ENCODE assay signal across 16 mouse cellular contexts in the genomic region with DNA sequence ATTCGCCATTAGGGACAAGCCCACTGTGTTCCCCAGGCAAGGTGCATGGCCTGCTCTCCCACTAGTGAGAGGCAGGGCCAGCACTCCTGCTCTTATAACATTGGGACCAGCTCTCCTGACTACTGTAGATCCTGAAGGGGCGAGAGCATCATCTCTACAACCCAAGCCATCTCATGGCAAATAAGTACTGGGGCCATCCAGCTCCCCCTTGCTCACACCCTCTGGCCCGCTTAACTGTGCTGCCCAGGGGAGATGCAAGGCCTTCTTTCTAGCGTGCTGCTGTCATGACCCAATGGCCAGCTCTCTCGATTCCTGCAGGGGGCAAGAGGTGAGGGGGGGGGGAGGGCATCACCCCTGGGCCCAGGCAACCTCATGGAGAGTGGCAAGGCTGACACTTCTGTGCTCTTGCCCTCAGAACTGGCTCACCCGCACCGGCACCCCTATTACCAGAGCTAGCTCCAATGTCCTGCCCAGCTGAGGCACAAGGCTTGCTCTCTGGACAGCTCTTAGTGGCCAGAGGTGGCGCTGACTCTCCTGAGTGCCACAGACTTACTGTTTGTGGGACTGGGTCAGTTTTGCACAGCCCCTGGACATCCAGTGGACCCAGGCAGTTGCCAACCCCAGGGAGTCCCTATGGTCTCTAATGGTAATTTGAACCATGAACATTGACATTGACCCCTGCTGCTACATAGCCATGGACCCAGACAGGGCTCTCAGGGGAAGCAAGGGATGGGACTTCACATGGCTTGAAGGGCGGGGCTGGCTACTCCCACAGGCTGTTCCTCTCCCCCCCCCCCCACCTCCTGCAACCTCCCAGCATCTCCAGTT.
DNase-seq lines count a peak whose midpoint lies in the region; ATAC-seq and TF ChIP-seq lines count a peak whose summit lies in the region.
"Had no signal": no experiment of that assay in that cellular context is flagged by ENCODE, and none has a peak within 500 bp of the region (broad histone marks: within the 10 kb centered on the region; RNA-seq: fewer than 3 reads in every experiment).

No protein-coding gene starts in this region.

- DNase-seq in heart, adult 11 months = peak; percentile 78
- DNase-seq in heart, embryonic 10.5 days (ENCODE audit: low spot score) = no peak
- no peak for DNase-seq in stomach, postnatal 0 days (ENCODE audit: low spot score)
- DNase-seq in midbrain, embryonic 10.5 days (ENCODE audit: low spot score) = peak; percentile 12
- no peak for DNase-seq in thymus, postnatal 4 days
- no peak for DNase-seq in T-cell, adult 2 months (ENCODE audit: low spot score)
- DNase-seq in adrenal gland, adult 2 months = no peak
- DNase-seq: cerebellum, adult 9-11 months; heart, adult 18-20 months; kidney, adult 11 months; lung, postnatal 4 days had no signal

- no peaks in the 10 kb centered on the region for H3K36me3 ChIP-seq in heart, embryonic 10.5 days
- H3K36me3 ChIP-seq in stomach, embryonic 16.5 days (ENCODE audit: control insufficient read depth, insufficient read depth, low read length) = no peaks in the 10 kb centered on the region
- H3K36me3 ChIP-seq in stomach, postnatal 0 days (ENCODE audit: control insufficient read depth, insufficient read depth, low read length) = no peaks in the 10 kb centered on the region
- no peaks in the 10 kb centered on the region for H3K36me3 ChIP-seq in midbrain, embryonic 10.5 days
- H3K36me3 ChIP-seq: embryonic facial prominence, embryonic 15.5 days; G1E had no signal

- no peak for TF ChIP-seq CTCF in stomach, postnatal 0 days (IDR thresholded peaks at IDR 0.05; ENCODE audit: low read depth)

- 0 out of 2 replicates have a peak, but pooled peaks have one; percentile 13 for ATAC-seq in stomach, embryonic 16.5 days (ENCODE audit: insufficient read depth, low FRiP score)
- no peak for ATAC-seq in stomach, postnatal 0 days (ENCODE audit: low FRiP score, low TSS enrichment)

- H3K4me1 ChIP-seq in heart, embryonic 10.5 days = no peaks in the 10 kb centered on the region
- H3K4me1 ChIP-seq in stomach, embryonic 16.5 days (ENCODE audit: control insufficient read depth, insufficient read depth, low read length) = no peaks in the 10 kb centered on the region
- no peaks in the 10 kb centered on the region for H3K4me1 ChIP-seq in stomach, postnatal 0 days (replicated peaks; ENCODE audit: control insufficient read depth, insufficient read depth)
- H3K4me1 ChIP-seq in midbrain, embryonic 10.5 days = peaks cover 15% of the 10 kb centered on the region
- H3K4me1 ChIP-seq: embryonic facial prominence, embryonic 15.5 days had no signal

- H3K9ac ChIP-seq in stomach, embryonic 16.5 days (ENCODE audit: low read length) = no peak overlapping the region
- H3K9ac ChIP-seq in stomach, postnatal 0 days (ENCODE audit: low read length) = no peak overlapping the region
- H3K9ac ChIP-seq: embryonic facial prominence, embryonic 15.5 days; liver, embryonic 14.5 days had no signal

- no peaks in the 10 kb centered on the region for H3K9me3 ChIP-seq in heart, embryonic 10.5 days
- no peaks in the 10 kb centered on the region for H3K9me3 ChIP-seq in stomach, embryonic 16.5 days (replicated peaks; ENCODE audit: control insufficient read depth, low read length)
- no peaks in the 10 kb centered on the region for H3K9me3 ChIP-seq in stomach, postnatal 0 days (ENCODE audit: control insufficient read depth, low read length)
- no peaks in the 10 kb centered on the region for H3K9me3 ChIP-seq in midbrain, embryonic 10.5 days (replicated peaks)
- H3K9me3 ChIP-seq: embryonic facial prominence, embryonic 15.5 days had no signal

- H3K4me2 ChIP-seq in stomach, embryonic 16.5 days (ENCODE audit: low read depth, low read length) = no peak overlapping the region
- H3K4me2 ChIP-seq in stomach, postnatal 0 days (replicated peaks; ENCODE audit: low read depth) = no peak overlapping the region
- H3K4me2 ChIP-seq: embryonic facial prominence, embryonic 15.5 days had no signal

- TF ChIP-seq EP300 in stomach, postnatal 0 days (optimal IDR thresholded peaks at IDR 0.05) = no peak

- 75% methylated on average over 9 of the region's 9 CpGs for WGBS in heart, embryonic 10.5 days
- 85% methylated on average over 9 of the region's 9 CpGs for WGBS in stomach, embryonic 16.5 days
- WGBS in stomach, postnatal 0 days = 87% methylated on average over 9 of the region's 9 CpGs
- WGBS in midbrain, embryonic 10.5 days = 86% methylated on average over 9 of the region's 9 CpGs

- no peak overlapping the region for H3K27ac ChIP-seq in heart, embryonic 10.5 days
- no peak overlapping the region for H3K27ac ChIP-seq in stomach, embryonic 16.5 days (ENCODE audit: low read length)
- H3K27ac ChIP-seq in stomach, postnatal 0 days (replicated peaks) = no peak overlapping the region
- H3K27ac ChIP-seq in midbrain, embryonic 10.5 days (replicated peaks) = peak overlapping the region; percentile 46
- H3K27ac ChIP-seq: embryonic facial prominence, embryonic 15.5 days; liver, embryonic 14.5 days had no signal

- H3K27me3 ChIP-seq in heart, embryonic 10.5 days (ENCODE audit: insufficient read depth, poor library complexity, severe bottlenecking) = no peaks in the 10 kb centered on the region
- no peaks in the 10 kb centered on the region for H3K27me3 ChIP-seq in stomach, embryonic 16.5 days (ENCODE audit: control insufficient read depth, insufficient read depth, low read length)
- no peaks in the 10 kb centered on the region for H3K27me3 ChIP-seq in stomach, postnatal 0 days (ENCODE audit: control insufficient read depth, insufficient read depth, low read length)
- no peaks in the 10 kb centered on the region for H3K27me3 ChIP-seq in midbrain, embryonic 10.5 days (ENCODE audit: low read depth, poor library complexity, severe bottlenecking)
- H3K27me3 ChIP-seq: embryonic facial prominence, embryonic 15.5 days had no signal

- no peak overlapping the region for H3K4me3 ChIP-seq in heart, embryonic 10.5 days
- H3K4me3 ChIP-seq in stomach, embryonic 16.5 days (replicated peaks; ENCODE audit: low read length) = no peak overlapping the region
- H3K4me3 ChIP-seq in stomach, postnatal 0 days (ENCODE audit: low read depth, low read length) = no peak overlapping the region
- H3K4me3 ChIP-seq in midbrain, embryonic 10.5 days = no peak overlapping the region
- H3K4me3 ChIP-seq: embryonic facial prominence, embryonic 15.5 days; myocyte had no signal

Comparison
In these comparisons a context has a peak if more than half of its experiments do, and no peak if none do; other contexts are left out.
1. DNase-seq: peak in heart, adult 11 months (single experiment) and midbrain, embryonic 10.5 days (single experiment); none in heart, embryonic 10.5 days (single experiment), stomach, postnatal 0 days (single experiment), thymus, postnatal 4 days (single experiment), T-cell, adult 2 months (single experiment) and adrenal gland, adult 2 months (single experiment).